In the genomic region with DNA sequence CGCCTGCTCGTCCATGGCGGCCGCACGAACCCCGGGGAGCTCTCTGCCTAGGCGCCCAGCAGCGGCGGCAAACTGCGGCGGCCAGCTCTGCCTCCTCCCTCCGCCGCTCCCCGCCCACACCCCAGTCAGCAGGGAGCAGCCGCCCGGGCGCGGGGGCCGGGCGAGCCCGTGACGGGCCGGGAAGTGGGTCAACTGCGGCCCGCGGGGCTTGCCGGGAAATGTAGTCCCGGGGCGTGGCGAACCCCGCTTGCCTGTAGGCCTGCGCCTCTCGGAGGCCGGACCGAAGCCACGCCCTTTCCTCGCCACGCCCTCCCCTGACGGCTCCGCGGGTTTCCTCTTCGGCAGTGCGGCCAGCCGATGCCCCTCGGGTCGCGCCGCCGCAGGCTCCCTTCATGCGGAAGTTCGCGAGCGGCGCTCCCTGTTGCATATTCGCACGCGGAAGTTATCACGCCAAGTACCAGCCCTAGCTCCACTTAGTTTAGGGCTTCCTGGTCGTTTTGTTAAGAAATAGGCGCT, we compare ENCODE assay signal across 8 mouse cellular contexts. TPM values are rescaled to one million over a fixed set of nuclear protein-coding genes. Genes with fewer than 3 reads are reported as not detected.
DNase-seq lines count a peak whose midpoint lies in the region; ATAC-seq and TF ChIP-seq lines count a peak whose summit lies in the region.

No protein-coding gene starts in this region.

- 0% methylated on average over 52 of the region's 60 CpGs for WGBS in forebrain, embryonic 16.5 days
- under 1% methylated on average over 35 of the region's 60 CpGs for WGBS in lung, embryonic 15.5 days

- H3K9me3 ChIP-seq in ES-E14 (ENCODE audit: control insufficient read depth, insufficient read depth, low read depth, low read length) = no peaks in the 10 kb centered on the region
- no peaks in the 10 kb centered on the region for H3K9me3 ChIP-seq in forebrain, embryonic 16.5 days (ENCODE audit: control insufficient read depth, low read length)
- H3K9me3 ChIP-seq in lung, embryonic 15.5 days = no peaks in the 10 kb centered on the region

- H3K36me3 ChIP-seq in ES-E14 (ENCODE audit: control insufficient read depth, insufficient read depth, low read length, poor library complexity, severe bottlenecking) = no peaks in the 10 kb centered on the region
- H3K36me3 ChIP-seq in forebrain, embryonic 16.5 days (ENCODE audit: control insufficient read depth, insufficient read depth) = no peaks in the 10 kb centered on the region
- no peaks in the 10 kb centered on the region for H3K36me3 ChIP-seq in lung, embryonic 15.5 days

- H3K4me2 ChIP-seq in forebrain, embryonic 16.5 days (ENCODE audit: low read length) = peak overlapping the region; percentile 86
- peak overlapping the region; percentile 71 for H3K4me2 ChIP-seq in lung, embryonic 15.5 days

- peak; percentile 99 for ATAC-seq in forebrain, embryonic 16.5 days
- peak; percentile 98 for ATAC-seq in lung, embryonic 15.5 days (ENCODE audit: borderline replicate concordance, extremely low read depth, low FRiP score, low TSS enrichment)

- in situ Hi-C loops in ES-E14 (cut with MboI; ENCODE audit: low sequenced_read_pairs in 2 of 2, unreplicated experiment in 2 of 2) = no loop called here

- peak overlapping the region; percentile 13; the same call in 1 of the 2 replicates for H3K27ac ChIP-seq in ES-E14 (ENCODE audit: insufficient read depth, low read depth, low read length, poor library complexity, severe bottlenecking)
- H3K27ac ChIP-seq in forebrain, embryonic 16.5 days (ENCODE audit: low read length) = peak overlapping the region; percentile 80
- peak overlapping the region; percentile 94 for H3K27ac ChIP-seq in lung, embryonic 15.5 days

- peak overlapping the region; percentile 77 to 88 for H3K4me3 ChIP-seq in ES-E14 (ENCODE audit: insufficient read depth in 1 of 2, low read depth in 1 of 2, low read length in 2 of 2, poor library complexity in 1 of 2, severe bottlenecking in 1 of 2)
- H3K4me3 ChIP-seq in forebrain, embryonic 16.5 days (replicated peaks; ENCODE audit: low read length) = peak overlapping the region; percentile 98
- H3K4me3 ChIP-seq in lung, embryonic 15.5 days = peak overlapping the region; percentile 91

- DNase-seq in ES-E14 (ENCODE audit: low read depth, low spot score) = peak; percentile 88
- peak; percentile 99 for DNase-seq in cerebellum, adult 11-12 months
- DNase-seq in heart, postnatal 4 days = peak; percentile 100
- peak; percentile 97 to 98 for DNase-seq in layer of hippocampus, adult 8-10 months (ENCODE audit: low spot score in 2 of 2)
- peak; percentile 99 for DNase-seq in ovary, adult 18-20 months (ENCODE audit: low spot score)
- peak; percentile 99 for DNase-seq in thymus, postnatal 0 days (ENCODE audit: low spot score)

- peak overlapping the region; percentile 85 for H3K9ac ChIP-seq in ES-E14 (ENCODE audit: insufficient read depth, low read depth, low read length, poor library complexity, severe bottlenecking)
- peak overlapping the region; percentile 97 for H3K9ac ChIP-seq in forebrain, embryonic 16.5 days (replicated peaks; ENCODE audit: low read depth, low read length)
- peak overlapping the region; percentile 92 for H3K9ac ChIP-seq in lung, embryonic 15.5 days

- no peaks in the 10 kb centered on the region for H3K27me3 ChIP-seq in forebrain, embryonic 16.5 days (replicated peaks; ENCODE audit: control insufficient read depth, insufficient read depth, low read length)
- H3K27me3 ChIP-seq in lung, embryonic 15.5 days = no peaks in the 10 kb centered on the region

- H3K4me1 ChIP-seq in ES-E14 (ENCODE audit: control insufficient read depth in 2 of 2, insufficient read depth in 2 of 2, low read length in 2 of 2, poor library complexity in 1 of 2) = peaks cover 7 to 8% of the 10 kb centered on the region in 2 experiments
- peaks cover 14% of the 10 kb centered on the region for H3K4me1 ChIP-seq in forebrain, embryonic 16.5 days (replicated peaks; ENCODE audit: control insufficient read depth, insufficient read depth, low read length)
- H3K4me1 ChIP-seq in lung, embryonic 15.5 days = peaks cover 15% of the 10 kb centered on the region

TF ChIP-seq in ES-E14, 5 proteins besides CTCF, POLR2A, EP300 and RAD21:
- TF ChIP-seq ZC3H11A (IDR thresholded peaks at IDR 0.05; ENCODE audit: borderline replicate concordance, low read depth, low read length) (no peak), ZNF384 (IDR thresholded peaks at IDR 0.05; ENCODE audit: low read depth, low read length) (no peak), CHD2 (IDR thresholded peaks at IDR 0.05; ENCODE audit: low read depth, low read length) (no peak), HCFC1 (IDR thresholded peaks at IDR 0.05; ENCODE audit: borderline replicate concordance, insufficient read depth, low read length) (peak; percentile 98), MAFK (IDR thresholded peaks at IDR 0.05; ENCODE audit: insufficient read depth, low read depth, low read length) (no peak)
TF ChIP-seq in ES-E14: peak in this region for 1.

RNA-seq across cellular contexts. Expression of a gene that starts 0.5 kb away (rescaled TPM):
- 13.6 and 15.2 TPM in 2 replicates for total RNA-seq in ES-E14 (2012; rRNA removed)
- polyA plus RNA-seq in forebrain, embryonic 16.5 days (2015; fragmentation: Nextera tagmentation; extraction: Ambion mirVana) = 6.1 and 6.4 TPM in 2 replicates
- 10 to 100 TPM; 49.7 to 52.8 TPM for total RNA-seq in heart, postnatal 4 days (2021)
- total RNA-seq in layer of hippocampus, adult 8-10 months (2022) = 10 to 100 TPM; 50.2 to 59.6 (median 54.6) TPM
- 4.9 and 5.2 TPM in 2 replicates for polyA plus RNA-seq in lung, embryonic 15.5 days (2015; fragmentation: Nextera tagmentation; extraction: Ambion mirVana)
- 4.1 and 5.4 TPM in 2 replicates for polyA plus RNA-seq in thymus, postnatal 0 days (2015; fragmentation: Nextera tagmentation; extraction: Ambion mirVana)

Comparison
In these comparisons a context has a peak if more than half of its experiments do, and no peak if none do; other contexts are left out.
1. Peak in every context shown above with its lines: DNase-seq, ATAC-seq, H3K4me3 ChIP-seq and H3K27ac ChIP-seq.
2. H3K27ac ChIP-seq: peak in every context shown above with its lines; median percentile 94 in lung, embryonic 15.5 days; 80 in forebrain, embryonic 16.5 days; 13 in ES-E14.